Mouse (Mus musculus) CH12.LX (cell line): Measurements from ENCODE around the gene Cables2.
A peak's percentile ranks its signal among the peaks of the same experiment; 100 is the strongest.

ENCODE experiments used
- CTCF ChIP-seq, 2 experiments: IDR thresholded peaks in 1 of 2; conservative IDR thresholded peaks in 1 of 2; 2 replicates each; pipeline ENCODE4 v1.5.1; 2011 to 2012; ENCODE audit warnings: low read depth in 2 of 2, low read length in 2 of 2, improper control_type of control experiment in 1 of 2, inconsistent platforms in 1 of 2, mild to moderate bottlenecking in 1 of 2, moderate library complexity in 1 of 2
- E2F4 ChIP-seq: IDR thresholded peaks from 2 replicates; pipeline ENCODE4 v1.6.1; 2011; ENCODE audit warnings: low read depth, low read length, improper control_type of control experiment; ENCODE audit not compliant: insufficient replicate concordance
- ELF1 ChIP-seq: IDR thresholded peaks from 2 replicates; pipeline ENCODE4 v1.6.1; 2014; ENCODE audit warnings: low read depth, mild to moderate bottlenecking, inconsistent platforms, low read length, improper control_type of control experiment
- EP300 ChIP-seq: IDR thresholded peaks from 2 replicates; pipeline ENCODE4 v1.6.1; 2011; ENCODE audit warnings: low read length, improper control_type of control experiment
- ETS1 ChIP-seq: conservative IDR thresholded peaks from 2 replicates; pipeline ENCODE4 v1.6.1; 2012; ENCODE audit warnings: low read depth, mild to moderate bottlenecking, inconsistent platforms, low read length, improper control_type of control experiment, moderate library complexity
- MYC ChIP-seq: IDR thresholded peaks from 2 replicates; pipeline ENCODE4 v1.6.1; 2011; ENCODE audit warnings: low read depth, mild to moderate bottlenecking, improper control_type of control experiment, low read length
- NRF1 ChIP-seq: IDR thresholded peaks from 2 replicates; pipeline ENCODE4 v1.6.1; 2014; ENCODE audit warnings: low read depth, mild to moderate bottlenecking, inconsistent platforms, low read length, improper control_type of control experiment, moderate library complexity
- POLR2A ChIP-seq: IDR thresholded peaks from 2 replicates; pipeline ENCODE4 v1.6.1; 2011; ENCODE audit warnings: low read depth, mild to moderate bottlenecking, improper control_type of control experiment, low read length
- POLR2AphosphoS2 ChIP-seq: IDR thresholded peaks from 2 replicates; pipeline ENCODE4 v1.6.1; 2011; ENCODE audit warnings: low read depth, low read length, improper control_type of control experiment
- RCOR1 ChIP-seq: conservative IDR thresholded peaks from 2 replicates; pipeline ENCODE4 v1.6.1; 2012; ENCODE audit warnings: low read depth, mild to moderate bottlenecking, inconsistent platforms, low read length, improper control_type of control experiment
- ZMIZ1 ChIP-seq: IDR thresholded peaks from 2 replicates; pipeline ENCODE4 v1.6.1; 2012; ENCODE audit warnings: low read depth, mild to moderate bottlenecking, inconsistent platforms, low read length, improper control_type of control experiment

DNA sequence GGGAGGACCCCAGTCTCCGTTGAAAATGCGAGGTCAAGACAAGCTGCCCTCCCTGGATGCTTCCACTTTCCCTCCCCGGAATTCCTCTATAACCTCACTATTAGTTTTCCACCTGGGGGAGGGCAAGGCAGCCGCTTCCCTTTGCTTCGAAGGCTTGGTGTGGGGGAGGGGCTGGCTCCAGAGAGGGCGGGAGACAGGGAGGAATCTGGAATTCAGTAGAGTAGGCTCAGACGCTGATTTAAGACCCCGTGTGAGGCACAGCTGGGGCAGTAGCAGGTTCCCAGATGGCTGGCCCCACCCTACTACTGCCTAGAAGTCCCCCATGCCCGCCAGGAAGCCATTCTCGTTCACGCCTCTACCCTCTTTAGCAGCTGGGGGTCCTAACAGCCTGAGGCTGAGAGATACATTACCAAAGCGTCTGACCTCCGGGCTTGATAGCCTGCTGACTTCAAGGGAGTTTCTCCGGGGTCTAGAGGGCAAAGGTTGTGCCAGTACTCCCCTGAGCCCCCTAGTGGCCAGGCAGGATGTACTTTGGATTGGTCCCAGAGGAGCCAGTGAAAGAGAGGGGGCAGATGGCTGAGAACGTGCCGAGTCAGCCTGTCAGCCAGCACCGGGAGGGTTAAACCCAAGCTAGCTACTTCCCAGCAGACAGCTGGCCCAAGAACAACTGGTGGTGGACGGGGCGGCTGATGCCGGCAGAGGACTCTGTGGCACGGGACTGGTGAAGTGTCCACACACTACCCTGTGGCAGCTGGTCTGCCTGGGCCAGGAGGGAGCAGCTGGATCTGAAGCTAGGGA is 45.8 kb downstream of the Cables2 start:
- TF ChIP-seq CTCF (conservative IDR thresholded peaks at IDR 0.05 in 1 of 2, IDR thresholded peaks at IDR 0.05 in 1 of 2; ENCODE audit: low read depth in 2 of 2, low read length in 2 of 2) (peak; percentile 39 to 83; a peak in 3 of 4 replicates), POLR2AphosphoS2 (no peak), NRF1 (no peak), EP300 (no peak), ETS1 (no peak), ZMIZ1 (no peak), E2F4 (no peak), MYC (no peak), POLR2A (no peak), ELF1 (no peak), RCOR1 (no peak)
